Mouse (Mus musculus) embryonic fibroblast, embryonic 13.5 days (primary cell): ENCODE data around the gene Tmem240.

Experiments
- CTCF ChIP-seq: IDR thresholded peaks from 2 replicates; pipeline ENCODE4 v1.5.1; 2011; ENCODE audit warnings: mild to moderate bottlenecking, control low read depth, low read length, moderate library complexity, borderline replicate concordance; ENCODE audit not compliant: insufficient read depth
- POLR2A ChIP-seq: IDR thresholded peaks from 2 replicates; pipeline ENCODE4 v1.6.1; 2011; ENCODE audit warnings: low read depth, mild to moderate bottlenecking, control low read depth, low read length, moderate library complexity

- TF ChIP-seq CTCF (no peak), POLR2A (no peak)
These were observed 46.3 kb downstream of the Tmem240 start for GRCm38 (mm10) chr4:155780895-155781294.
